Mouse (Mus musculus): ENCODE results near the gene Nr1h2.
A peak's percentile ranks its signal among the peaks of the same experiment; 100 is the strongest.

Nr1h2 gene

DNA sequence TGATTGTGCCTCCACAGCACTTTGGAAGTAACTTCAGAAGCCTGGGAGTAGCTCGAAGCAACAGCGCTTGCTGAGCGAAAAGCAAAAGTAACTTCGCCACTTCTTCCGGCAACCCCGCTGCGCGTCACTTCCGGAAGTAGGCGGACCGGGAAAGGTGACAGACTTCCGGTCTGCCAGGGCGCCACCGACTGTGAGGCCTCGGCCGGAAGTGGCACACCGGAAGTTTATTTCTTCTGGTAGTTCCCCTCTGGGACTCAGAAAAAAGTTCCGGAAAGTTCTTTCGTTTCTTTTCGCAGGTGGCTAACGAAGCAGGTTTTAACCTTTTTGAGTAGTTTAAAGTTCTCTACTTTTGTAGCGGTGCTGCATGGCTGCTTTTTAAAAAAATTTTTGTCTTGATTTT is at the start of gene Nr1h2:
TSS of gene Nr1h2 (minus strand) at position 126 of the 400 bp plus-strand sequence.
- DNase-seq (ENCODE audit: low spot score) = peak; percentile 95

DNA sequence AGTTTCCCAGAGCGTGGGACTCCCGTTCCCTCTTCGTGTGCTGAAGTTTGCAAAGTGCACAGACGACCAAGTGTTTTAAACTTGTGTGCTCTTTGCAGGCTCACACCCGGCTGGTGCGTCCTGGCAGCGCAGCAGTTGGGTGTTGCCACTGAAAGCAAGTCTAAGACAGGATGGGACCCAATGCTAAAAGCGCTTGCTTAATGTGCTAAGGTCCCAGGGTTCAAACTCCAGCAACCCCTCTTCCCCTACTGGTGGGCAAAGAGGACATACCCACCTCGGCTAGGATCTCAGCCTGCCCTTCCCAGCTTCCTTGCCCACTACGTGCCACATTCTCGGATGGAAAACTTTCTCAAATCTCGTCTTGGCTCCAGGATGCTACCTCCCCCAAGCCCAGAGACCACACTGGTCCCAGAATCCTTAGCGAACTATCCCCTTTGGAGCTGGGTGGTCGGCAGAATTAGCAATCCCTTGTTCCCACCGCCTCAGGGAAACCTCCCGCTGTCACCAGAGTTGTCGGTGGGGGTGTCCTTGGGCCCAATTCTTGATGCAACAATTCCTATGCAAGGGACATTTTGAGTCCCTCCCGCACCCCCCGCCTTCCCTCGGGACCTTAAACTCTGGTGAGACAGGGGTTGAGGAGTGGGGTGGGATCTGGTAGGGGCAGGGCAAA is 49.6 kb upstream of the Nr1h2 start:
- no peak for DNase-seq (ENCODE audit: low spot score)

DNA sequence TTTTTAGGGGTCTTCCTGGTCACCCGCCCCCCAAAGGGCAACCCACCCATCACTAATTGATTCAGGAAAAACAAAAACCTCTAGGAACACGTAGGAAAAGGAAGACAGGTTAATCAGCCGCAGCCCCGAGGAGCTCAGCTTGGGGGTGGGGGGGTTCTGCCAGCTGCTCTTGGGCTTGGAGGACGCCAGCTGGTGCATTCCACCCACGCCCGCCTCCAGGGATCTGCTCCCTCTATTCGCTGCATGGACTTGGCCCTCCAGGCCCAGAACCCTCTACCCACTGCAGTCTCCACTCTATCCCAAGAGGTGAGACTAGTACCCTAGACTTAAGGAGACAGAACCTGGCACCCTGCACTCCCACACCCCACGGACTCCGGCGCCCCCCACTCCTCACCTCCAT is 48.7 kb upstream of the Nr1h2 start:
- no peak for DNase-seq (ENCODE audit: low spot score)

DNA sequence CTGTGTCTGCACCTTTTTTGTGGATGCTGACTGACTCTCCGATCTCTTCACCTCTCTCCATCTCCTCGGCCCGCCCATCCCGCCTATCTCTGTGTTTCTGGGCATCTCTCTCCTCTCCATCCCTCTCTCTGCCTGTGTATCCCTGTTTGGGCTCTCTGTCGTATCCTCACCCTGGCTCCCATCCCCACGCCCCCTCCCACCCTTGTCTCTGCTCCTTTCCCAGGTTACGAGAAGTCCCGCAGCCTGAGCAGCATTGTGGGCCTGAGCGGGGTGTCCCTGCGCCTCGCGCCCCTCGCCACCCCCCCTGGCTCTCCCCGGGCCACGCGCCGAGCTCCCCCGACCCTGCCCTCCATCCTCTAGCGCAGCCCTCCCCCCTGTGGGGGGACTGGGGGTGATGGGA is 47.9 kb upstream of the Nr1h2 start:
- DNase-seq (ENCODE audit: low spot score) = no peak

GRCm38 (mm10) chr7:44600691-44601262 is 47.0 kb upstream of the Nr1h2 start:
- no peak for DNase-seq (ENCODE audit: low spot score)

- DNase-seq (ENCODE audit: low spot score) = no peak
Measured at GRCm38 (mm10) chr7:44598336-44598735, 44.6 kb upstream of the Nr1h2 start.

DNA sequence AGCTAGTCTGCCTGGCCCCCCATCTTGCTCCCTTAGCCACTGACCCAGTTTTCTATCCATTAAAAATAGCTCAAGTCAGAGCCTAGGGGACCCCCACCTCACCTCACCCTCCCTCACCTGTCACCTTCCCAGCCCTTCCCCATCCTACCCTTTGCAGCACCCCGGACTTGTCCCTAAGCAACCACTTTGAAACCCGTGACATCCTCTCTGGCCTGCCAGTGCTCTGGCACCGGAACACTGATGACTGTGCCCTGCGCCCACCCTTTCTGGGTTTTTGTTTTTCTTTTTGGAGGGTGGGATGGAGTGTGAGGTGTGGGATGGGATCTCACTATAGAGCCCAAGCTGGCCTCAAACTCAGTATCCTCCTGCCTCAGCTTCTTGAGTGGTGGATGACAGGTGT is 43.9 kb upstream of the Nr1h2 start:
- DNase-seq (ENCODE audit: low spot score) = no peak

GRCm38 (mm10) chr7:44596996-44597538 is 43.3 kb upstream of the Nr1h2 start:
- no peak for DNase-seq (ENCODE audit: low spot score)

- DNase-seq (ENCODE audit: low spot score) = no peak
Measured at GRCm38 (mm10) chr7:44596051-44596450, 42.3 kb upstream of the Nr1h2 start.

DNA sequence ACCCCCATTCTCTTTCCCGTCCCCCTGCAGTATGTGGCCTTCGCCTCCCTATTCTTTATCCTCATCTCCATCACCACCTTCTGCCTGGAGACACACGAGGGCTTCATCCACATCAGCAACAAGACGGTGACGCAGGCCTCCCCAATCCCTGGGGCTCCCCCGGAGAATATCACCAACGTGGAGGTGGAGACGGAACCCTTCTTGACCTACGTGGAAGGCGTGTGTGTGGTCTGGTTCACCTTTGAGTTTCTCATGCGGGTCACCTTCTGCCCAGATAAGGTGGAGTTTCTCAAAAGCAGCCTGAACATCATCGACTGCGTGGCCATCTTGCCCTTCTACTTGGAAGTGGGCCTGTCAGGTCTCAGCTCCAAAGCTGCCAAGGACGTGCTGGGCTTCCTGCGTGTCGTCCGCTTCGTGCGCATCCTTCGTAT is 41.4 kb upstream of the Nr1h2 start:
- no peak for DNase-seq (ENCODE audit: low spot score)

GRCm38 (mm10) chr7:44594291-44594690 is 40.5 kb upstream of the Nr1h2 start:
- peak; percentile 49 for DNase-seq (ENCODE audit: low spot score)

DNA sequence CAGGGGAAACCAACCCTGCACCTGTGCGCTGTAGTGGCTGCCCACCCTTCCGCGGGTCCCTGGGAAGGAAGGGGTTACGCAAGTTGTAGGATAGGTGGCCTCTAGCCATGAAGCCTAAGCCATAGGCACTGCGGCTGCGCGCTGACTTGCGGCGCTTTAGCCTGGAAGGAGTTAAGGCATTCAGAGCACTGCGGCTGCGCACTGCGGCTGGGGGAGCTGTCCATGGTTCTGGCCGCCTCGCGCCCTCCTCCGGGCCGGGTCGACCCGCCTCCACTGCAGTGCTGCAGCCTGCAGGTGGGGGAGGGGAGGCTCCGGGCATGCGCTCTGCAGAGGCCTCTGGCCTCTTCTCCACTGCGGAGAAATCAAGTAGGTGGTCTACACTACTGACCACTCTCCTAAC is 40.0 kb upstream of the Nr1h2 start:
- DNase-seq (ENCODE audit: low spot score) = peak; percentile 95

GRCm38 (mm10) chr7:44593051-44593450 is 39.3 kb upstream of the Nr1h2 start:
- DNase-seq (ENCODE audit: low spot score) = peak; percentile 48

- peak; percentile 53 for DNase-seq (ENCODE audit: low spot score)
Measured at GRCm38 (mm10) chr7:44591348-44592116, 37.8 kb upstream of the Nr1h2 start.

DNA sequence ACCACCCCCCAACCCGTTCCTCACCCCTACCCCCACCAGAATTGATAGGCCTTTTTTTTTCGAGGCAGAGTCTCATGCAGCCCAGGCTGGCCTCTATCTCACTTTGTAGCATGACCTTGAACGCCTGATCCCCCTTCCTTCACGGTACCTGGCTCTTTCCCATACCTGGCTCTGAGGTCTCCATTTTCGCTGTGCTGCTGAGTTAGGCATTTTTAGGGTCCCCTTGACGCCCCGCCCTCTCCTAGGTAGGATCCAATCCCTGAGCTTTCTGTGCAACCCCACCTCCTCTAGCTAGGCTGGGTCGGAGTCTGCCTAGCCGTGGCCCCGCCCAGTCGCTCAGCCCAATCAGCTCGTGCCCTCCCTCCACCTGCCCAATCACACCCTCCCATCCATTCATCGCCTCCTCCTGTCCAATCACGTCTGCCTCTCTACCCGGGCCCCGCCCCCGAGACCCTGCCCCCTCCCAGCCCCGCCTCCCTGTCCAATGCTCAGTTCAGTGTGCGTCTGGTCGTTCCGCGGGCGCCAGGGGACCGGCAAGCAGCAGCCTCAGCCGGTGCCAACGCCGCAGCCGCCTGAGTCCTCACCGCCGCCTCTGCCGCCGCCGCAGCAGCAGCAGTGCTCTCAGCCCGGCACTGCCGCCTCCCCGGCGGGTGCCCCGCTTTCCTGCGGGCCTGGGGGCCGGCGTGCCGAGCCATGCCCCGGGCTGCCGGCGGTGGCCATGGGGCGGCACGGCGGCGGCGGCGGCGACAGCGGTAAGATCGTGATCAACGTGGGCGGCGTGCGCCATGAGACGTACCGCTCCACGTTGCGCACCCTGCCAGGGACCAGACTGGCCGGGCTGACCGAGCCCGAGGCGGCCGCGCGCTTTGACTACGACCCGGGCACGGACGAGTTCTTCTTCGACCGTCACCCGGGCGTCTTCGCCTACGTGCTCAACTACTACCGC is 36.9 kb upstream of the Nr1h2 start, which contains the start of gene Kcnc3:
TSS of gene Kcnc3 (plus strand) at position 263 of the 946 bp plus-strand sequence.
- DNase-seq (ENCODE audit: low spot score) = peak; percentile 88

- DNase-seq (ENCODE audit: low spot score) = no peak
Measured at GRCm38 (mm10) chr7:44589946-44590345, 36.2 kb upstream of the Nr1h2 start.

DNA sequence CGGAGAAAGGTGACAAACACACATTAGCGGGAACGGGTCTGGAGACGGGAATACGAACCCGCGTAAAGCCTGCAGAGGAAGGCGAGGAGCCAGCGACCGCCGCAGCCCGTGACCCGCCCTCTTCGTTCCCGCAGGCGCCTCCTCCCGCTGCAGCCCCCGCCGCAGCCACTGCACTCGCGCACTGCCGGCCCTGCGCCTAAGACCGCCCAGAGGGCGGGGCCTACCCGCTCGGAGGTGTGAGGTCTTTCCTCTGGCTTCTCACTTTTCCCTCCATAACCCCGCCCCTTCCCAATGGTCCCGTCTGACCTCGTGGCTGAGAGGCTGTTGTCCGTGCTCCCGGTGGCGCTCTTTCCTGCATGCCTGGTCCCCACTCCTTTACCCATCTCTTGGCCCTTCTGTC is 35.4 kb upstream of the Nr1h2 start:
- peak; percentile 73 for DNase-seq (ENCODE audit: low spot score)

- no peak for DNase-seq (ENCODE audit: low spot score)
Measured at GRCm38 (mm10) chr7:44588338-44588737, 34.6 kb upstream of the Nr1h2 start.

- no peak for DNase-seq (ENCODE audit: low spot score)
Measured at GRCm38 (mm10) chr7:44587676-44588075, 33.9 kb upstream of the Nr1h2 start.

GRCm38 (mm10) chr7:44586930-44587329 is 33.2 kb upstream of the Nr1h2 start:
- DNase-seq (ENCODE audit: low spot score) = peak; percentile 68

DNA sequence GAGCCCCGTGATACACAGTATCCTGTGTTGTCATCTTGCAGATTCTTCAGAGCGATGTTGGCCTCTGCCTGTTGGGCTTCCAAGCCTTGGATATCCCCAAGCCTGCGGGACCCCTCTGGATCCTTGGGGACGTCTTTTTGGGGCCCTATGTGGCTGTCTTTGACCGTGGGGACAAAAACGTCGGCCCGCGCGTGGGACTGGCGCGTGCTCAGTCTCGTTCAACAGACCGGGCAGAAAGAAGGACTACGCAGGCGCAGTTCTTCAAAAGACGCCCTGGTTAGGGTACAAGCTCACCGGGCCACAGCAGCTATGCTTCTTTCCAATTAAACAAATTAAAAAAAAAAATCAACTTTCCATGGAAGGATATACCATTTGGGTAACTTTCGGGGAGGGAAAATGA is 32.8 kb upstream of the Nr1h2 start:
- no peak for DNase-seq (ENCODE audit: low spot score)

DNA sequence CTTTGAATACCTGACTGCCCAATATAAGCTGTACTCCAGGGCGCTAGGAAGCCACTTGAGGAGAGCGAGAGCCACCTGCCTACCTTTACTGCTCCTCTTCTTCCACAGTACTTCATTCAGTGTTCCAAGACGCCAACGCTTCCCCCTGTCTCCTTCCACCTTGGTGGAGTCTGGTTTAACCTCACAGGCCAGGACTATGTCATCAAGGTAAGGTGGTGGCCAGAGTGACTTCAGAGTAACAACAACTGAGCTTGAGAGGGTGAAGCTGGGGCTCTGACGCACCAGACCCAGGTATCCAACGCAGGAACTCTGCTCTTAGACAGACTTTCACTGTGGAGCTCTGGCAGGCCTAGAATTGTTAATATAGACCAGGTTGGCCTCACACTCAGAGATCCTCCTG is 31.9 kb upstream of the Nr1h2 start:
- no peak for DNase-seq (ENCODE audit: low spot score)
